15 mouse cellular contexts compared by ENCODE assay signal in the genomic region with DNA sequence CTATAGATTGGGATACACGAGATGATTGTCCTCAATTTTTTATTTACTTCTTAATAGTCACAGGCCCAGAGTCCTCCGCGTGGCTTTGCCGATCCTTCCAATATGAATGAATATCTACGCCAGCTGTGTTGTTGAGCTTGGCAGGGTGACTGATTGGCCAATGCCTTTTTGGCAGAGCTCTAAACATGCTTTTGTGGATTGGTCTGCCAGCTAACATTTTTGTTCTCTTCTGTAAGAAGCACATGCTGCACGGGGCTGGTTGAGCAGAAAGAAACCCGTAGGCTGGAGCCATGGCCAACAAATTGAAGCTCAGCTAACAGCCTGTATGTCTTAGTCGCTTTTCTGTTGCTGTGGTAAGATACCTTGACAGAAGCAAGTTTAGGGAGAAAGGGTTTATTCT. TPM values are rescaled to one million over a fixed set of nuclear protein-coding genes. Genes with fewer than 3 reads are reported as not detected.
DNase-seq lines count a peak whose midpoint lies in the region; ATAC-seq lines count a peak whose summit lies in the region.
"Had no signal": no experiment of that assay in that cellular context is flagged by ENCODE, and none has a peak within 500 bp of the region (broad histone marks: within the 10 kb centered on the region; RNA-seq: fewer than 3 reads in every experiment).

No protein-coding gene starts in this region.

- intact Hi-C loops in heart, postnatal 14 days (cut with DNase I) = loop anchor here (10.0 kb wide), 1 partner anchor 190 kb away; a partner anchor contains a TSS

- ATAC-seq in forebrain, embryonic 14.5 days = no peak
- ATAC-seq in forebrain, embryonic 12.5 days (ENCODE audit: low FRiP score) = no peak
- ATAC-seq in kidney, embryonic 14.5 days (ENCODE audit: low FRiP score, low TSS enrichment) = no peak
- ATAC-seq: forebrain, embryonic 15.5 days had no signal

- H3K36me3 ChIP-seq in forebrain, embryonic 14.5 days (ENCODE audit: control insufficient read depth, insufficient read depth, low read length) = no peaks in the 10 kb centered on the region
- H3K36me3 ChIP-seq in forebrain, embryonic 12.5 days (replicated peaks) = no peaks in the 10 kb centered on the region
- H3K36me3 ChIP-seq in kidney, embryonic 14.5 days (ENCODE audit: control insufficient read depth, insufficient read depth, low read length) = no peaks in the 10 kb centered on the region
- H3K36me3 ChIP-seq: forebrain, embryonic 15.5 days; limb, embryonic 13.5 days had no signal

- no peaks in the 10 kb centered on the region for H3K9me3 ChIP-seq in forebrain, embryonic 14.5 days (replicated peaks; ENCODE audit: control insufficient read depth, low read length)
- H3K9me3 ChIP-seq in forebrain, embryonic 12.5 days = no peaks in the 10 kb centered on the region
- H3K9me3 ChIP-seq in kidney, embryonic 14.5 days (ENCODE audit: control insufficient read depth, low read length) = 0 out of 2 replicates have a peak, but pooled peaks cover 6% of the 10 kb centered on the region
- H3K9me3 ChIP-seq: forebrain, embryonic 15.5 days had no signal

- no peaks in the 10 kb centered on the region for H3K4me1 ChIP-seq in forebrain, embryonic 14.5 days (ENCODE audit: control insufficient read depth, insufficient read depth, low read length)
- no peaks in the 10 kb centered on the region for H3K4me1 ChIP-seq in forebrain, embryonic 12.5 days
- no peaks in the 10 kb centered on the region for H3K4me1 ChIP-seq in kidney, embryonic 14.5 days (ENCODE audit: control insufficient read depth, insufficient read depth, low read length)
- H3K4me1 ChIP-seq: forebrain, embryonic 15.5 days; limb, embryonic 13.5 days had no signal

- H3K27ac ChIP-seq in forebrain, embryonic 14.5 days (ENCODE audit: low read depth, low read length) = no peak overlapping the region
- H3K27ac ChIP-seq in forebrain, embryonic 12.5 days = no peak overlapping the region
- H3K27ac ChIP-seq in kidney, embryonic 14.5 days (ENCODE audit: low read depth, low read length) = no peak overlapping the region
- H3K27ac ChIP-seq: forebrain, embryonic 15.5 days; kidney, postnatal 0 days; limb, embryonic 13.5 days had no signal

- DNase-seq in forebrain, embryonic 14.5 days (ENCODE audit: low spot score) = peak; percentile 5
- DNase-seq in urinary bladder, postnatal 14 days (ENCODE audit: low spot score) = peak; percentile 9
- DNase-seq in urinary bladder, adult 18-20 months (ENCODE audit: low spot score in 2 of 2) = no peak
- peak; percentile 43 to 66 for DNase-seq in heart, postnatal 14 days
- DNase-seq in skeletal muscle tissue, adult 2 months (ENCODE audit: low read depth, low spot score) = peak; percentile 74
- no peak for DNase-seq in frontal cortex, postnatal 36 days (ENCODE audit: low spot score in 2 of 2)
- DNase-seq: cerebellum, adult 11-12 months; embryo, embryonic 11 days; layer of hippocampus, postnatal 36 days; right cerebral cortex, postnatal 4 days had no signal

- H3K9ac ChIP-seq in forebrain, embryonic 14.5 days (ENCODE audit: low read length) = no peak overlapping the region
- no peak overlapping the region for H3K9ac ChIP-seq in forebrain, embryonic 12.5 days
- H3K9ac ChIP-seq in kidney, embryonic 14.5 days (ENCODE audit: low read depth, low read length) = no peak overlapping the region
- H3K9ac ChIP-seq: forebrain, embryonic 15.5 days; limb, embryonic 13.5 days had no signal

- no peak overlapping the region for H3K4me3 ChIP-seq in forebrain, embryonic 14.5 days (ENCODE audit: low read depth, low read length)
- no peak overlapping the region for H3K4me3 ChIP-seq in forebrain, embryonic 12.5 days (replicated peaks)
- no peak overlapping the region for H3K4me3 ChIP-seq in kidney, embryonic 14.5 days (ENCODE audit: low read length)
- H3K4me3 ChIP-seq: forebrain, embryonic 15.5 days; limb, embryonic 13.5 days had no signal

- H3K4me2 ChIP-seq in forebrain, embryonic 14.5 days (ENCODE audit: low read length) = no peak overlapping the region
- H3K4me2 ChIP-seq in forebrain, embryonic 12.5 days = no peak overlapping the region
- H3K4me2 ChIP-seq in kidney, embryonic 14.5 days (replicated peaks; ENCODE audit: low read depth, low read length) = no peak overlapping the region
- H3K4me2 ChIP-seq: forebrain, embryonic 15.5 days; limb, embryonic 13.5 days had no signal

- H3K27me3 ChIP-seq in forebrain, embryonic 14.5 days (replicated peaks; ENCODE audit: control insufficient read depth, insufficient read depth, low read length) = no peaks in the 10 kb centered on the region
- no peaks in the 10 kb centered on the region for H3K27me3 ChIP-seq in forebrain, embryonic 12.5 days
- no peaks in the 10 kb centered on the region for H3K27me3 ChIP-seq in kidney, embryonic 14.5 days (ENCODE audit: control insufficient read depth, insufficient read depth, low read length)
- H3K27me3 ChIP-seq: forebrain, embryonic 15.5 days; limb, embryonic 13.5 days had no signal

- 86% methylated on average over 8 of the region's 8 CpGs for WGBS in forebrain, embryonic 14.5 days
- WGBS in forebrain, embryonic 12.5 days = 86% methylated on average over 8 of the region's 8 CpGs
- WGBS in kidney, embryonic 14.5 days = 92% methylated on average over 8 of the region's 8 CpGs

RNA-seq across cellular contexts. Expression of a gene that starts 20.2 kb away (rescaled TPM):
- 270 and 273 TPM in 2 replicates for polyA plus RNA-seq in forebrain, embryonic 14.5 days (2014; fragmentation: Nextera tagmentation; extraction: Ambion mirVana)
- polyA plus RNA-seq in forebrain, embryonic 12.5 days (2016; fragmentation: Nextera tagmentation; extraction: Ambion mirVana) = 226 and 227 TPM in 2 replicates
- total RNA-seq in heart, postnatal 14 days (2021) = 1,000 to 10,000 TPM; 1,063 to 1,094 TPM
- polyA plus RNA-seq in kidney, embryonic 14.5 days (2014; fragmentation: Nextera tagmentation; extraction: Ambion mirVana) = 264 and 276 TPM in 2 replicates

Comparison
In these comparisons a context has a peak if more than half of its experiments do, and no peak if none do; other contexts are left out.
1. DNase-seq: peak in forebrain, embryonic 14.5 days (single experiment), urinary bladder, postnatal 14 days (single experiment), heart, postnatal 14 days (2 of 2) and skeletal muscle tissue, adult 2 months (single experiment); none in urinary bladder, adult 18-20 months (0 of 2) and frontal cortex, postnatal 36 days (0 of 2).